Mouse (Mus musculus) ovary, postnatal 10 days (tissue): ENCODE data around the gene Acp7.
"Not testable (repeated sequence)": the region's sequence is repeated elsewhere in the genome, so short reads cannot be mapped to it uniquely, and the experiment has no call there.

Experiments
- DNase-seq: peaks from one replicate; pipeline ENCODE4 v3.0.0; 2022; ENCODE audit warnings: low spot score

Gene Acp7

GRCm38 (mm10) chr7:28631073-28631472 lies at the start of gene Acp7:
Gene Acp7, minus strand, starts transcription at chr7:28631332.
- no peak for DNase-seq

DNA sequence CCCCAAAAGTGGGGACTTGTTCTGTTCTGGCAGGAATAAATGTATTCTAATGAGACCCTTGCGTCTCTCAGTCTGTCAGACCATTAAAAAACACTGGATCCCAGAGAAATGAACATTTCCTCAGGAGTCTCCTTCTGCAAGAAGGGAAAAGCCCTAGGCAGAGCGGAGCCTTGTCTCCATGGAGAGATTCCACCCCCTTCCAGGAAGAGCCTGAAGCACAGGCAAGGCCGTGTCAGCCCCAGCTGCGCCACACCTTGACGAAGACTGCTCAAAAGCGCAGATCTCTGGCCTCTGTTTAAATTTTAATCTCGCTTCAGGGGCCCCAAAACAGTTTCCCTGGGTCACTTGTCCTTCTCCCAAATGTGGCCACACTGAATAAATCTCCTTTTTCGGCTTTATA lies 46.5 kb upstream of the Acp7 start:
- DNase-seq = no peak

DNA sequence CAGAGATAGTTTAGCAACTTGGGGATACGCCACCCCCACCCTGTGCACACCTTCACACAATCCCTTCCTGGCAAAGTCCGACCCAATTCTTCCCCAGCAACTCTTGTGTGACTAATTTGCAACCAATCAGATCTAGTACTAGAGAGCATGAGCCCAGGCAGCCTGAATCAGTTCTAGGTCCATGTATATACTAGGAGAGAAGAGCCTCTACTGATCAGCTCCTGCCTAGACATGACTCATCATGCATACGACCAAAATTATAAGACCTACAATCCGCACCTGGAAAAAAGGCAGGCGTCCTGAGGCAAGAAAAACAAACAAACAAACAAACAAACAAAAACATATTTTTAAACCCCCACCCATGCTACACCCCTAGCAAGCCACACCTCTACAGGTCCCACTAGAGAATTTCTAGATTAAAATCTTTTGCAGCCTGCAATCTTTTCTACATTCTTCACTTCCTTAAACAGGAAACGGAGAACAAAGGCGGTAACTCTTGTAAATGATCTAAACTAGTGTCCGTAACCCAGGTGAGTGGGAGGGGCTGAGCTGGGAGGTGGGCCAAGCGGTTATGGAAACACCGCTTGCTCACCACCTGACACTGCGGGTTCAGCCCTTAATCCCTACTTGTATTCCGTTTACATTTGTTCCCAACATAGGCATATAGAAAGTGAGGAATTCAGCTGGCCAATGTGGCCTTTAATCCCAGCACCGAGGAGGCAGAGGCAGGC lies 45.8 kb upstream of the Acp7 start:
- DNase-seq = no peak

DNA sequence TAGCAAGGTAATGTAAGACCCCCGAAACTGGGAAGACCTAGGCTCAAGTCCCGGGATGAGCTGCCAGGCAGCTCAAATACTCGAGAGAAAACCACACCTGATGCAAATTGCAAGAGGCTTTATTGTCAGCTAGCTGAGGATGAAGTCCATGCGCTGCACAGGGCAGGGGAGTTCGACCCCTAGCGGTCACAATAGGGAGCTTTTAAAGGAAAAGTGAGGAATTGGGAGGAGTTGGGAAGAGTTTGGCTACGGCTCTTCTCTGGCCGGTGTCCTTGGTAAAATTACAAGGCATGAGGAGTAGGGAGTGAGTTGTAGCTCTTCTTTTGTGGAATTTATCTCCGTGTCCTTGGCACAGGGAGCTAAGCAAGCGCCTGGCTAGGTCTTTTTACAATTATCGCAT lies 44.6 kb upstream of the Acp7 start:
- DNase-seq = no peak

- DNase-seq = no peak
Measured at GRCm38 (mm10) chr7:28674994-28675393, 43.9 kb upstream of the Acp7 start.

DNA sequence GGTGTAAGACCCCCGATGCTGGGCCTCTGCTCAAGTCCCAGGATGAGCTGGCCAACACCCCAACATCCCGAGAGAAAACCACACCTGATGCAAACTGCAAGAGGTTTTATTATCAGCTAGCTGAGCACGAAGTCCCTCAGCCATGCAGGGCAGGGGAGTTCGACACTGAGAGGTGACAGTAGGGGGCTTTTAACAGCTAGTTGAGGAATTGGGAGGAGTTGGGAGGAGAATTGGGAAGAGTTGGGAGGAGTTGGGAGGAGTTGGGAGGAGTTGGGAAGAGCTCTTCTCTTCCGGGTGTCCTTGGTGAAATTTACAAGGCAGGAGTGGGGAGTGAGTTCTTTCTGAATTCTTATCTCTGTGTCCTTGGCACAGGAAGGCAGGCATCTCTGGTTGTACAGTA lies 41.7 kb upstream of the Acp7 start:
- not testable (repeated sequence) for DNase-seq

- no peak for DNase-seq
Measured at GRCm38 (mm10) chr7:28672276-28672675, 41.1 kb upstream of the Acp7 start.

DNA sequence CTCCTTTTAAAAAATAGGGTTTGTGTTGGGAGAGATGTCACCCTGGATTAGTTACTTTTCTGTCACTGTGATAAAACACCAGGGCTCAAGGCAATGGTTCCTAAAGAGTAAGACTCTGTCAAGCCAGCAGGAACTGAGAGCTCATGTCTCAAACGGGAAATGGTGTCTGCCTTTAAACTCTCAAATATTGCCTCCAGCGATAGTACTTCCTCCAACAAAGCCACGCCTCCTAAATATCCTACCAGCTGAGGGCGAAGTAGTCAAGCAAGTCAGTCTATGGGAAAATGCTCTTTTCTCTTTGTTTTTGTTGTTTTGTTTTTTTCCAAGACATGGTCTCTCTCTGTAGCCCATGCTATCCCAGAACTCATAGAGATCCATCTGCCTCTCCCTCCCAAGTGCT lies 40.0 kb upstream of the Acp7 start:
- DNase-seq = no peak

GRCm38 (mm10) chr7:28665620-28666579 lies 34.8 kb upstream of the Acp7 start:
- DNase-seq = no peak

GRCm38 (mm10) chr7:28656430-28656829 lies 25.3 kb upstream of the Acp7 start:
- DNase-seq = no peak

DNA sequence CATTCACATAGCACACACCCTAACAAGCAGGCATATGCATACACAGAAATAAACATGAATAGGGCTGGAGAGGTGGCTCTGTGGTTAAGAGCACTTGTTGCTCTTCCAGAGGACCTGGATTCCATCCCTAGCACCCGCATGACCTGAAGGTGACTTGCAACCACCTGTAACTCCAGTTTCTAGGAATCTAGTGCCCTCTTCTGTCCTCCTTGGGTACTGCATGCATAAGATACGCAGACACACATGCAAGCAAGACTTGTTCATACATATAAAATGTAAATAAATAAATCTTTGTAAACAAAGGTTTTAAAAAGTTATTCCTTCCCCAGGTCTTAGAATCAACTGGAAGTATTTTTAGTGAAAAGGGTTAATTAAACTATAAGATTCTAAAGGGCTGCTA lies 20.0 kb upstream of the Acp7 start:
- DNase-seq = no peak

GRCm38 (mm10) chr7:28647016-28647415 lies 15.9 kb upstream of the Acp7 start:
- DNase-seq = no peak

DNA sequence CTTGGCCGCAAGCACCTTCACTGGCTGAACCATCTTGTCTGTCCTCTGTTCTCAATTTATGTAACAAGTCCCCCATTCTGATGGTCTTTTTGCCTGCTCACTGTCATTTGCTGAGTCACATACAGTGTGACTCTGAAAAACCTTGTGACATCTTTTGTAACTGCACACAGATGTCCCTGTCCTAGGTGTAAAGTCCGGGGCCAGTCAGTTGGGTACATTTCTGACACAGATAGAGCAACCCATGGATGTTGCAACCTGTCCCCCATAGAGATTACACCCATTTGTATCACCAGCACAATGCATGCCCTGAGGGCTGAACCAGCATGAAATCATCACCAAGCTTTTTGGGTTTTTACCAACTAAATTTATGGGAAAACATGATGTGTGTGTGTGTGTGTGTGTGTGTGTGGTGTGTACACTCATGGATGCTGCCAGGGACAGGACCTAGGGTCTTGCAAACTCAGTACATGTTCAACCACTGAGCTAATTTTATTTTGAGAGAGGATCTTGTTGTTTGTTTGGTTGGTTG lies 14.9 kb upstream of the Acp7 start:
- no peak for DNase-seq

DNA sequence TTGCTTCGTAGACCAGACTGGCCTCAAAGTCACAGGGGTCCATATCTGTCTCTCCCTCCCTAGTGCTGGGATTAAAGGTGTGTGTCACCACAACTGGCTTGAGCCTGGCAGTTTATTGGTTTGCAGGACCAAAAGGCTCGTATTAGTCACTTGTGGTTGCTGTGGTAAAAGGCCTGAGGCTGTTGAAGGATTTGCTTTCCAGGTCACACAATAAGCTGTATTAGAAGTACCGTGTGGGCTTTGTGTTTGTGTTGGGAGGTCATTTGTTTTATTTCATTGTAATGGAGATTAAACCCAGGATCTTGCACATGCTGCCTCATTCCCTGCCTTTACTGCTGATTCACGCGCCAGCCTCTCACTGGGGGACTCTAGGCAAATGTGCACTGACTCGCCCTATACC lies 14.2 kb upstream of the Acp7 start:
- DNase-seq = no peak

DNA sequence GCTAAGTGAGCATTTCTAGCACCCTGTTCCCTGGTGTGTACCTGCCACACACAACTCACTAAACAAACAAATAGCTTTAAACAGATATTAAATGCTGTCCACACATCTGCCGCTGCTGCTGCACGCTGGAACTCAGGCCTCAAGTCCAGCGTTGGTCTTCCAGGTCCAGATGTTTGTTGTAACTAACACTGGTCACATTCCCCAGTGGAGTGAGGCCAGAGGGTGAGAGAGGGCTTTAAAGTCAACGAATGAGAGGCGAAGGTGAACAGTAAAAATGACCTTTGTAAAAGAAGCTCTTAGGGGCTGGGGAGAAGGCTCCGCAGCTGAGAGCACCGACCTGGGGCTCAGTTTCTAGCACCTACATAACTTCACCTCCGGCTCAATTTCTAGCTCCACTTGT lies 10.4 kb upstream of the Acp7 start:
- no peak for DNase-seq

GRCm38 (mm10) chr7:28637511-28637910 lies 6.4 kb upstream of the Acp7 start:
- DNase-seq = no peak

- no peak for DNase-seq
Measured at GRCm38 (mm10) chr7:28634128-28634527, 3.0 kb upstream of the Acp7 start.

GRCm38 (mm10) chr7:28624791-28625190 lies 6.3 kb downstream of the Acp7 start:
- no peak for DNase-seq

GRCm38 (mm10) chr7:28619098-28619715 lies 11.9 kb downstream of the Acp7 start:
- DNase-seq = no peak

DNA sequence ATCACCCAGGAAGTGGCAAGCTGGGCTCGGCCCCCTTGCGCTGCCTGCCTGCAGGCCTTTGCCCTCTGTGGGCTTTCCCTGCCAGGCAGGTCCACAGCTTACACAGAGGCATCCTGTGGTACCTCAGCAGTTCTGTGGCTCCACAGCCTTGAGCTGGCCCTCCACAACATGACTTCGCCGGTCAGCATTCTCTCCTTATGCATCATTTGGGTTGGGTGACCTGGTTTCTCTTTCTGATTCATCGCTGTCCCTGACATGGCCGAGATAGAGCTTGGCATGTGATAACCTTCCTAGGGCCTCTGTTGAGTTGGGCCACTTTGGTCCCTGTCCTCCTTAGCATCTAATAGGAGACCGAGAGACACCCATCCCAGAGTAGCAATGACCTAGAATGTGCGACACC lies 25.2 kb downstream of the Acp7 start:
- no peak for DNase-seq

GRCm38 (mm10) chr7:28603788-28604187 lies 27.3 kb downstream of the Acp7 start:
- not testable (repeated sequence) for DNase-seq

- no peak for DNase-seq
Measured at GRCm38 (mm10) chr7:28603136-28603535, 28.0 kb downstream of the Acp7 start.

DNA sequence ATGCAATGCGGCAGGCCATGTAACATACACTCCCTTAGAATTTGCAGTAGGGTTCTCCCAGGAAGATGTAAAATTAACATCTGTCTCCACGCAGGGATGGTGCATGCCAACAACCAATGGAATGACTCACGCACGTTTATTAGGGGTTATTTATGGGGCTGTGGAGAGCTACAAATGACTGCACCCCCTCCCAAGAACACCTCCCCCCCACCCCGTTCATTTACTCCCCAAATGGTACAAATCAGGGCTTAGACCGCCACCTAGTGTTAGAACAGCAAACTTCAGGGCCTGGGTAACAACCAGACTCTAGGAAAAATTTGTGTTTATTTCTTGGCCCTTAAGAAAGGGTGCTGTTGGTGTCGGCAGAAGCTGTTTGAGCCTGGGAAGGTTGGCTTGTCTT lies 29.5 kb downstream of the Acp7 start:
- no peak for DNase-seq
